Mouse (Mus musculus): Measurements from ENCODE around the gene Gm10837.
A peak's percentile ranks its signal among the peaks of the same experiment; 100 is the strongest.

Gene Gm10837

DNA sequence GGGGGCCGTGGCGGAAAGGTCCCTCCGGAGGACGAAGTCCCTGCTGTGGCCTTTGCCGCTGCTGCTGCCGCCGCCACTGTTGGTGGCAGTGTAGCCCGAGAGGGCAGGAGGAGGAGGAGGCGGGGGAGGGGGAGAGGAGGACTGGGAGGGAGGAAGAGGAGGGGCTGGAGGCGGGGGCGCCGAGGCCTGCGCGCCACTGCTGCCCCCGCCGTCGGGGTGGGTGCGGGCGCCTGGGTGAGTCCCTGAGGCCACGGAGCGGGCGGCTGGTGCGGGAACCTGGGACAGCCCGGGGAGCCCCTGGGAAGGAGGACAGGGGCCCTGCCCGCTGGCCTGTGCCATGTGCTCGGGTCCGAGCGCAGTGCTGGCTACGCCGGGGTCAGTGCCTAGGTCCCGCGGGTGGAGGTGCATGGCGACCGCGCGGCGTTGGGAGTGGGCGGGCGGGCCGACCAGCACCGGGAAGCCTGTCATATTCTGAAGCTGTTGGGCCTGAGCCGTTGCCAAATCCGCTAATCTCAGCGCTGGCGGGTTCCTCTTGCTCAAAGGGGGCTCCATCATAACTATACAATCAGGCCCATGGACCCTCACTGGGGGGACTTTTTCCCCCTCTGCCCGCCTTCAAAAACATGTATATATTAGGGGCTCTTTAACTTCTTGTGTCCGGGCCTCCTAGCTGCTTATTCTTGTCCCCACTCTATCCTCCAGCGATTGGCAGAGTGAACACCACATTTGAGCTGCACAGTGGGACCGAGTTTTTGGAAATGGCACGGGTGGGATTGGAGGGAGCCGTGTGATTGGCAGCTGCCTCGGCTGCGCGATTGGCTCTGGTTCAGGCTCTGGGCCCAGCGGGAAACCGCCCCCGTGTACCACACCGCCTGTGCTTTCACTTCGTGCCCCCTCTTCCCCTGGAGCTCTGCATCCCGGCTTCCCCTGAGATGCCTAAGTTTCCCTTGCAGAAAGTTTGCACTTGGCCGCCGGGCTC, 25.3 kb upstream of the Gm10837 start, which contains the start of gene Zic5:
Gene Zic5 (minus strand): TSS at position 915 of the 979 bp plus-strand sequence.
- DNase-seq (ENCODE audit: low spot score) = peak; percentile 91

DNA sequence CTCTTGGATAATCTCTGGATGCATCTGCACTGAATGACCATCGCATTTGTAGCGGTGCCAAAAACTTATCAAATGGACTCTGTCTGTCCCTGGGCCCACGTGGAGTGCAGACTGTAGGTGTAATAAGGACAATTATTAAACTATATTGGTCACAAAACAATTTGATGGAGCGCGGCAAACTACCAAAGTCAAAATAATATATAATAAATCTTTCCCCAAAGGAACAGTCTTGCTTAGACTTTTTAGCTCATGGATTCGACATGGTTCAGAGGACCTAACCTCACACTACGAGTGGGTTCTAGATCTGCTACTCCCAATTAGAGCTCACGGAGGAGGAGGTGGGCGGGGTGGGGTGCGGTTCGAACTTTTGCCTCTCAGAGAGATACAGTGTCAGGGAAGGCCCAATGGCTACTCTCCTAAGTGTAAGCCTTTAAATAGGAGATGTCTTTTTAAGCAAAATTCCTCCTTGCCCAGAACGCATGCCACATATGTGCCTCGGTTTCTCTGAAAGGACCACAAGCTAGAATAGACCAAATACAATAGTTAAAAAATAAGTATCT, 24.4 kb upstream of the Gm10837 start:
- no peak for DNase-seq (ENCODE audit: low spot score)

DNA sequence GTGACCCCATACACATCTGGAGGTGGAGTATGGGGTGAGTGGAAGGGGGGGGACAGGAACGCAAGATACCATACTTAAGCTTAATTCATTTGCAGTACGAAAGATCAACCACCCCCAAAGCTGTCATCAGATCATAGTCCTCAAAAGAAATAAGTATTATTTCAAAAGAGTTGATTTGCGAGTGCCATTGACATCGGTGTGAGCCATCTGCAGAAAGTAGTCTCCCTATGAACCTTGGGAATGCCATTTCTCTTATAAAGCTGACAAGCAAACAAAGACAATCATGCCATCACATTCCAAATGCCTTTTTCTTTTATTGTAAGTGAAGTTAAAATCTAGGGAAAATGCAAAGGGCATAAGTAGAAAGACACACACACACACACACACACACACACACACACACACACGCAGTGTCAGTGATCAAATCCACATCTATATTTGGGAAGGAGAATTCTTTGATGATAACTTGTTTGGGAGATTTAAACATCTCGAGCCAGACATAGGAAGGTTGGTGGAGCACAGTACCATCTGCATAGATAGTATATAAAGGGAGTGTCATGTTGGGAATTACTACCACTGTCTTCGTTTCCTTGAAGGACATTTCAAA, 23.5 kb upstream of the Gm10837 start:
- DNase-seq (ENCODE audit: low spot score) = peak; percentile 21

DNA sequence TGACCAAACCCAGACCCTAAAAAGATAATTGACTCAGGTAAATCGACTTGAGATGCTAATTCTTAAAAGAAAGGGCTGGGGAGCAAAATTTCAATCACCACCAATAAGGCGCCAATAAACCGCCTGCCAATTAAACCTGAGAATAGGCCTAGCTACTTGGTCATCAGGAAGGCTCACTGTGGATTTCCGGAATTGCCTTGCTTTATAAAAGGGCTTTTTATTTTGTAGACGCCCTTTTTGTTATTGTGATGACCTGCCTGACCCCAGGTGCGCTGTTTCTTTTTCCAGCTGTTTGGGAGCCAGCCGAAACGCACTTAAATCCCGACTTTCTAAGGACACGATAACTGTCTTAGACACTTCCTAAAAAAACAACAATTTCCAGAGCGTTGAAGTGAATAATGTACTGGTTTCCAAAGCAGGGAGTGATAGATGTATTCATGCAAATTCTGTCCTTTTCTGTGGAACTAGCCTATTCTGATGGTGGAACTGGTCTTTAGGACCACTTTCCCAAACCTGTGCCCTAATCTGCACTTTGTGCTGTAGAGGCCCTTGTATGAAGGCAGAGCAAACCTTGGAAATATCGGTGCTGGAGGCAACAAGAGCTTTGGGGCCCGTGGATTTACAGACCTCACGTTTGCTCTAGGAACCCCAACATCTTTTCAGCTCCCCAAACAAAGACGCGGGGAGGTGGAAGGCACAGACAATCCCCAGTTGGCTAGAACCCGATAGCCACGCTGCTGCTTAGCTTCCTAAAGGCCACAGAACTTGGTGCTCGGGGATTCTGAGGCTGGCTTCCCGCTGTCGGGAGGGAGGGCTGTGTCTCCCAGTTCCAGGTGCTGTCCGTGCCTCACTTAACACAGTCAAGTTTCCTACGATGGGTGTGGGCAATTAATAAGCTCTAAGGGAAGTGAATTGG, 22.2 kb upstream of the Gm10837 start:
- DNase-seq (ENCODE audit: low spot score) = peak; percentile 45

DNA sequence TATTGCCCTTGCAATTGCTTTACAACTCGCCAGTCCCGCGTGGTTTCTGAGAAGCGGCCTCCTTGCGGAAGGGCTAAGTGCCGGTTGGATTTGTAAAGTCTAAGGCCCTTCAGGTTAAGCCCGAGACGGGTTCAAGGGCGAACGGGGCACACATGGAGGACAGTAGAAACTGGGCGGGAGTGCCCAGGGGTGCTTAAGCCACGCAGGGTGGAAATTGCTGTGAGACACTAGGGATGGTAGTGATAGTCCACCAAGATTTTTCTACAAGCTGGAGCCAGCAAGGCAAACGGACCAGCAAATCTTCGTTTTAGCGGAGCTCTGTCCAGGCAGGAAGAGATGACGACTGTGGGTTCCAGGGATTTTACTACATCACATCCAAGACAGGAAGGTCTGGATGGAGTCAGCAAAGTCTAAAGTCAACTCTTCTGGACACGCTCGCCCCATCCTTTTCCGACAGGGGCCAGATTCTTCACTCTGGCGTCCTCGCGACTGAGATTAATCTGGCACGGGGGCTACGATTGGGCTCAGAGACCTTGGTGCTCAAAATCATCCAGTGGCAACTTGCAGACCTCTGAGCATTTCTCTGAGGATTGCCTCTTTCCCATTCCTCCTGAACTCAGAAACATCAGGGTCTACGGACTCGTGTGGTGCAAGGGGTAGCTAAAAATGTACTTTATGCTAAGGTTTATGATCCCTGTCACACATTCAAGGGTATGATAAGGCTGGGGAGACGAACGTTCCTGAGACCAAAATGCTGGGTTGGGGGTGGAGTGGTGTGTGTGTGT, 21.2 kb upstream of the Gm10837 start:
- DNase-seq (ENCODE audit: low spot score) = peak; percentile 57

DNA sequence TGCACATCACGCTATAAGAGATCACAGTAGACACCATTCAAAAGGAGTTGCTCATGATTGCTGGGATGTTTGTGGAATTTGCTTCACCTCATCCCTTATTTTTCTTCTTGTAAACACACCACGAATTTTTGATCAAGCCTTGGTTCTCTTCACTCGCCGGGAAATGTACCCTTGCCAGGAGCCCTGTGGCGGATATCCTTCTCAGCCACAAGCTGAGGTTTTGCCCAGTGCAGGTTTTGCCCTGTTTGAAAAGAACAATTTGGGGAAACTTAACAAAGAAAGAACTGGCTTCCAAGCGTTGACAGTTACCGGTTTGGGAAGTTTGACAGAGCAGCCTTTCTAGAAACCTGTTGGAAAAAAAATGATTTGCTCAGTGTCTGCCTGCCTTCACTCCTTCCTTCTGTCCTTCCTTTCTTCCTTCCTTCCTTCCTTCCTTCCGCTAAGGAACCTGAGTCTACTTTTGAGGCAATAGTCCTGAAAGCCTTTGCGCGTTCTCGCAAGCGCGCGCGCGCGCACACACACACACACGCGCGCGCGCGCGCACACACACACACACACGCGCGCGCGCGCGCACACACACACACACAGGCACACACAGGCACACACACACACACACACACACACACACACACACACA, 18.8 kb upstream of the Gm10837 start:
- peak; percentile 45 for DNase-seq (ENCODE audit: low spot score)

DNA sequence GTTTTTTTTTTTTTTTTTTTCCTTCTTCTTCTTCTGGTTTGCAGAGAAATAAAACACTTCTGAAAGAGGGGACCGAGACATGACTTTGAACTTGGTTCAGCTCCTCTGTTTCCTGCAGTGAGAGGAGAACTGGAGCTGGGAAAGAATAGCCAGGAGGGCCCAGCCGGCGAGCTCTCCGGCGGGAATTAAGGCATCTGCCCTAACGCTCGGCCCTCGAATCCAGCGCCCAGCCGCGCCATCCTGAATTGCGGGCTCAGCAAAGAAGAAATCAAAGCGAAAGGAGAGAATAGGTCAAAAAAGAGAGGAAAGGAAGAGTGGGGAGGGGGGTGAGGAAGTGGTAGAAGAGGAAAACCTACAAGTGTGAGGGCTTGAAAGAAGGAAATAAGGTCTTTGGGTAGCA, 18.2 kb upstream of the Gm10837 start:
- DNase-seq (ENCODE audit: low spot score) = peak; percentile 55

DNA sequence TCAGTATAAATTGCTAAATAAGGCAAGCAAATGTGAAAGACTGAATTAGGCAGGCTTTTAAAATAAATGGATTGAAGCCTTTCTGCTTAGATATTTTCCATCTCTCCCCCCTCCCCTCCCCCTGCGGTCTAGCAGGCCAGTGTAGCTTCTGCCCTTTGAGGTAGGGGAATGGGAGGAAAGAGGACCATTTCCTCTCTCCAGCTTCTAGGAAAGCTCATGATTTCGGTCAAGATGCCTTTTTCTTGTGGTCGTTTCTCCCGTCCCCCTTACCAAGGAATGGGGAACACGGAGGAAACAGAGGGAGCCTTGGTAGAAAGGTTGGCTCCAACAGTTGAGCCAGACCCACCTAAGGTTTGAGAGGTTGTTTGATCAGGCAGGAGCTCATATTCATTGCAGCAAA, 17.7 kb upstream of the Gm10837 start:
- DNase-seq (ENCODE audit: low spot score) = peak; percentile 43

DNA sequence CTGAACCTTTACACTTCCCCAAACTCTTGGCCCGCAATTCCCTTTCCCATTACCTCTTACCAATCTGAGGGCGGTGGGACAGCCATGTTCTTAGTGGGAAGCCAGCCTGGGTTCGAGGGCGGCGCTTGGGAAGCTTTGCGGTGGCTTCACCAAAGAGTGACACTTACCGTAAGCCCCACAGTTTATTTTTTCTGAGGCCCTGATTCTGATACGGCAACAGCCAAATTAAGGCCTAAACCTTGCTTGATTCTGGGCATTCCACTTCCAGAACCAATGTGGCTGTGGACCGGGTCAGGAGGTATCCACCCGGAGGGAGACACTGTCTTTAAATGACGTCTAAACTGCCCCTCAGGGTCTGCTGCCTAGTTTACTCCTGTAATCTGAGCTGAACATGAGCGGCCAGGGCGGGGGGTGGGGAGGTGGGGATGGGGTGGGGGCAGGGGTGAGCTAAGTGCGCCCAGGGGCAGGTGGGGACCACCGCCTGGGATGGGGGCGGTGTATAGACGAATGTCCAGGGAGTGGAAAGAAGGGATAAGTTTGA, 17.1 kb upstream of the Gm10837 start:
- peak; percentile 57 for DNase-seq (ENCODE audit: low spot score)

DNA sequence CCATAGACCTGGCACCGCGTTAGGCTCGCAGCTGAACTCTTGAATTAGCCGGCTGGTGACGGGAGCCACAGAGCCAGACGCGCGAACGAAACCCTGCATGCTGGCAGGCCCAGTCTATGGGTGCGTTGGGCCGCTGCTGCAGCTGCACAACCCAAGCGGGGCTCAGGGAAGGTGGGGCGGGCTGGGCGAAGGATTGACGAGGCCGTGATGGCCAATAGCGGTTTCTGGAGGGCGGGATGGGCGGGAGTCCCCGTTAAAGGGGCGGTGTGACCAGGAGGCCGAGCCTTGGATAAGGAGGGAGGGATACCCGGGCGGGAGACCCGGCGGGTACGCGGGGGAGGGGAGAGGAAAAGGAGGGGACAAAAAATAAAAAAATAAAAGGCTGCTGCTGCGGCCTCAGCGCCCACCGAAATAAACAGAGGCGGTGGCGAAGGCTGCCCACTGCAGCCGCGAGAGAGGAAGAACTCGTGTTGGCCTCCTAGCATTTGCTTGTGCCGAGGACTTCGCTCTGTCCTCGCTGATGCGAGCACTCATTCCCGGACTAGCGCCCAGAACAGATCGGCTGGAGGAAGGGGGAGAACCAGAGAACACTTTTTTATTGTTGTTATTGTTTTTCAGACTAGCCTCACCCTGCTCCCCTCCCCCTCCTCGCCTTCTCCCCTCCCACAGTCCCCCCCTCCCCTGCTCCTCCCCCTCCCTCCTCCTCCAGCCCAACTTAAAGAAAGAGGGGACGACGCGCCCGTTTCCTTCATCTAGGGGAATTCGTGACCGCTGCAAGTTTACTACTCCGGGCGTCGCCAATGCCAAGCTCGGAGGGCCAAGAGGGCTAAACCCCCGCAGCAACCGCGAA, 16.1 kb upstream of the Gm10837 start:
- DNase-seq (ENCODE audit: low spot score) = peak; percentile 93

DNA sequence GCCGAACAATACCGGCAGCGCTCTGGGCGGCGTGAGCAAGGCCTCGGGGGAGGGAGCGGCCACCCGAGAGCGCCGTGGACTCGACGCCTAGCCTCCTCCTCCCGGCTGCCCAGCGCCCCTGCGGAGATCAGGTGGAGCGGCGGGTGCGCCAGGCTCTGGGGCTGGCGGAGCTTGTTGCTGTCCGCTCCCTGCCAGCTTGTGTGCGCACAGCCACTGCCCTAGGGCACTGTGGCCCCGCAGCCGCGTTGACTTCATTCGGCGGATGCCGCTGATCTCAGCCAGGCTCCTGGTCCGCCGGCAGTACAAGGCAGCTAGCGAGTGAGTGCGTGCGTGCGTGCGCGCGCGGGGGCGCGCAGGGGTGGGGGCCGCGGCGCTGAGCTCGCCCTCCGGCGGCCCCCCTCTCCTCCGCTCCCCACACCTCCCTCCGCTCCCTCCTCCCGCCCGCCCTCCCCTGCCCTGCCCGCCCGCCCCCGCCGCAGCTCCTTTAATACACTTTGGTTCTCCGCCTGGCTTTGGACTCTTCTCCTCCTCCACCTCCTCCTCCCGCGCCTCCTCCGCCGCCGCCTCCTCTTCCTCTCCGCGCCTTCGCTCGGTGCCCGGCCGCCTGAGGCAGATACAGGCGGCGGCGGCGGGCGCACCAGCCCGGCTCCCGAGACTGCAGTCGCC, 15.4 kb upstream of the Gm10837 start, which contains the start of gene Zic2:
Gene Zic2 (plus strand): TSS at position 545 of the 666 bp plus-strand sequence.
- DNase-seq (ENCODE audit: low spot score) = peak; percentile 89

DNA sequence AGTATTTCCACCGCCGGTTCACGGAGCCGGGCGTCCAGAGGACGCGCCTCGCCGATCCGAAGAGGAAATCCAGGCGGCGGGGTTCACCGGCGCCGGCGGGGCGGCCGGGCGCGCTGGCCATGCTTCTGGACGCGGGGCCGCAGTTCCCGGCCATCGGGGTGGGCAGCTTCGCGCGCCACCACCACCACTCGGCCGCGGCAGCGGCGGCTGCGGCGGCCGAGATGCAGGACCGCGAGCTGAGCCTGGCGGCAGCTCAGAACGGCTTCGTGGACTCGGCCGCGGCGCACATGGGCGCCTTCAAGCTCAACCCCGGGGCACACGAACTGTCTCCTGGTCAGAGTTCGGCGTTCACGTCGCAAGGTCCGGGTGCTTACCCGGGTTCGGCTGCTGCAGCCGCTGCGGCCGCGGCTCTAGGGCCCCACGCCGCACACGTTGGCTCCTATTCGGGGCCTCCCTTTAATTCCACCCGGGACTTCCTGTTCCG, 14.8 kb upstream of the Gm10837 start:
- DNase-seq (ENCODE audit: low spot score) = peak; percentile 33

DNA sequence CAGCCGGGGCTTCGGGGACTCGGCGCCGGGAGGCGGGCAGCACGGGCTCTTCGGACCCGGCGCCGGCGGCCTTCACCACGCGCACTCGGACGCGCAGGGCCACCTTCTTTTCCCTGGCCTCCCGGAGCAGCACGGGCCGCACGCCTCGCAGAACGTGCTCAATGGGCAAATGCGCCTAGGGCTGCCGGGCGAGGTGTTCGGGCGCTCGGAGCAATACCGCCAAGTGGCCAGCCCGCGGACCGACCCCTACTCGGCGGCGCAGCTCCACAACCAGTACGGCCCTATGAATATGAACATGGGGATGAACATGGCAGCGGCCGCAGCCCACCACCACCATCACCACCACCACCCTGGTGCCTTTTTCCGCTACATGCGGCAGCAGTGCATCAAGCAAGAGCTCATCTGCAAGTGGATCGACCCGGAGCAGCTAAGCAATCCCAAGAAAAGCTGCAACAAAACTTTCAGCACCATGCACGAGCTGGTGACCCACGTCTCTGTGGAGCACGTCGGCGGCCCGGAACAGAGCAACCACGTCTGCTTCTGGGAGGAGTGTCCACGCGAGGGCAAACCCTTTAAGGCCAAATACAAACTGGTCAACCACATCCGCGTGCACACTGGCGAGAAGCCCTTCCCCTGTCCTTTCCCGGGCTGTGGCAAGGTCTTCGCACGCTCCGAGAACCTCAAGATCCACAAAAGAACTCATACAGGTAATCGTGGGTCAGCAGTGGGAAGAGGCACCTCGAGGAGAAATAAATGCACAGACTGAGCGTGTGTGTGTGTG, 14.2 kb upstream of the Gm10837 start:
- DNase-seq (ENCODE audit: low spot score) = peak; percentile 46

DNA sequence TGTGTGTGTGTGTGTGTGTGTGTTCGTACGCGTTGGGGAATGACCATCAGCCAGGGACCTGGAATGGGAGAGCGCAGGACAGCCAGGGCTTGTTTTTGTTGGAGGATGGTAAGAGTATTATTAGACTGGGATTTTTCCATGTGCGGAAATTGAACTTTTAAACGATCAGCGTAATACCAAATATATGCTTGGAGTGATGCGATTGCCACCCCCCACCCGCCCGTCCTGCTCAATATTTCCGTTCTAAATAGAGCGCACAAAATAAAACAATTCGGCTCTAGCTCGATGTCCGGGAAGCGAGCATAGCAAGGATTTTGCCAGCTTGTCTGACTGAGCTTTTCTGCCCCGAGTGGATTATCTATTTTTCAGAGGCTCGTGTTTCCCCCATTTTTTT, 13.6 kb upstream of the Gm10837 start:
- DNase-seq (ENCODE audit: low spot score) = peak; percentile 23

DNA sequence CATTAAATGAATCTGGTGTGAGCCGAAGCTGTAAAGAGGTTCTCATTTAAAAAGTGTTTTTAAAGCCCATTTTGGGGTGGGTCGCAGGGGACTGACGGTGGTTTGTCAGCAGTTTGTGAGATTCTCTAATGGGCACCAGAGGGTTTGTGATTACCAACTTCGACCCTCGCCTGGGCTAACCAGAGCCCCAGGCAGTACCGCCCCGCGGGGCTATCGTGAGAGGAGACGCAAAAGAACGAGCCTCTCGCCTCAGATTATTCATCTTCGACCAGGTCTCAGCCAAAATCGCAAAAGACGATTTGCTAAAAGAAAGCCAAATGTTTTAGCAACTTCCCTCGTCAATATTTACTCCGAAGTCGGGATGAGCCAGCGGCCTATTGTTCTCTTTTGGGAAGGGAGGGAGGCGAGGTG, 13.1 kb upstream of the Gm10837 start:
- peak; percentile 47 for DNase-seq (ENCODE audit: low spot score)

DNA sequence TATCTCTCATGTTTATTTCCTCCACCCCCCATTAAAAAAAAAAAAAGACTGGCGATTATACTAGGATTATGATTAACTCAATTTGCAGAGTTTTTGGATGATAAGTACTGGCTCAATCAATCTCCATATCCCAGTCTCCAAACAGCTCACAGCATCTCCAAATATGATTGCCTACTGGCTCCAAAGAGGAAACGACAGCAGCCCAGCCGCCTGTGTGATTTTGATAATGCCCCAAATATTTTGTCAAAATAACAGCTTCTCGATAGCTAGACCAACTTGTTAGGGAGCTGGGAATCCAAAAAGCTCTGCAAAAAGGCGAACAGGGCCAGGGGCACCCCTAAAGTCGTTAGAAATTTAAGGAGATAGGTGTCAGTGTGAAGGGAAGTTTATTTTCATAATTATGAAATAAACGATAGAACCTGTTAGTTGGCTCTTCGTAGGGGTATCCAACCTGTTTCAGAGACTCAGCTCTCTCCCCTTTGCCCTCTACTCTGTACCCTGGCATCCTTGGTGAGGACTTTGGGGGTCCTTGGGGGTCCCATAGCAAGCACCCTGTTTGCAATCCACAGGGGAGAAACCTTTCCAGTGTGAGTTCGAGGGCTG, 12.3 kb upstream of the Gm10837 start:
- DNase-seq (ENCODE audit: low spot score) = peak; percentile 29

DNA sequence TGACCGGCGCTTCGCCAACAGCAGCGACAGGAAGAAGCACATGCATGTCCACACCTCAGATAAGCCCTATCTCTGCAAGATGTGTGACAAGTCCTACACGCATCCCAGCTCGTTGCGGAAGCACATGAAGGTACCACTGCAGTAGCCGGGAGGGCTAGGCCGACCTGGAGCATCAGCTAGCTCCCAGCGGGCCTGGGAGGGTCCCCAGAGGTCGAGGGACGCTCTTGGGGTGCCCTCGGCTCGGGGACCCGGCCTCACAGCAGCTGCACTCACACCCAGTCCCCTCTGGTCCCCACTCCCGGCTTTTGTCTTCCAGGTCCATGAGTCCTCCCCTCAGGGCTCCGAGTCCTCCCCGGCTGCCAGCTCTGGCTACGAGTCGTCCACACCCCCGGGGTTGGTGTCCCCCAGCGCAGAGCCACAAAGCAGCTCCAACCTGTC, 11.8 kb upstream of the Gm10837 start:
- peak; percentile 68 for DNase-seq (ENCODE audit: low spot score)

Data from retina, embryonic 14.5 days (tissue).